Mouse (Mus musculus): ENCODE results near the gene Spdye4a.

Gene Spdye4a

GRCm38 (mm10) chr5:143226790-143227189, at the start of gene Spdye4a:
Spdye4a (minus strand) TSS chr5:143226890.
- DNase-seq = no peak

DNA sequence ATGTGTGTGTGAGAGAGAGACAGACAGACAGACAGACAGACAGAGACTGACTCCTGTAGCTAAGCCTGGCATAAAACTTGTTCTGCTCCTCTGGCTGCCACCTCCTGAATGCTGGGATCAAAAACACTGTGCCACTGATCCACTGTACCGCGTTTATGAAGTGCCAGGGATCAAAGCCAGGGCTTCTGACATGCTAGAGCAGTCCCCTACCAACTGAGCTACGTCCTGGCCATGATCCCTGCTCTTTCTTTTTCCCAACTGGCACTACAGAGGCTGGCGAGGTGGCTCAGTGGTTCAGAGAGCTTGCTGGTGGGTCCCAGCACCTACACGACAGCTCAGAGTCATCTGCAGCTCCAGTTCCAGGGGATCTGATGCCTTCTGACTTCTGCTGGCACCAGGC, 49.1 kb upstream of the Spdye4a start:
- DNase-seq = no peak

GRCm38 (mm10) chr5:143272540-143273330, 46.0 kb upstream of the Spdye4a start:
- no peak for DNase-seq

GRCm38 (mm10) chr5:143272108-143272507, 45.4 kb upstream of the Spdye4a start:
- no peak for DNase-seq

DNA sequence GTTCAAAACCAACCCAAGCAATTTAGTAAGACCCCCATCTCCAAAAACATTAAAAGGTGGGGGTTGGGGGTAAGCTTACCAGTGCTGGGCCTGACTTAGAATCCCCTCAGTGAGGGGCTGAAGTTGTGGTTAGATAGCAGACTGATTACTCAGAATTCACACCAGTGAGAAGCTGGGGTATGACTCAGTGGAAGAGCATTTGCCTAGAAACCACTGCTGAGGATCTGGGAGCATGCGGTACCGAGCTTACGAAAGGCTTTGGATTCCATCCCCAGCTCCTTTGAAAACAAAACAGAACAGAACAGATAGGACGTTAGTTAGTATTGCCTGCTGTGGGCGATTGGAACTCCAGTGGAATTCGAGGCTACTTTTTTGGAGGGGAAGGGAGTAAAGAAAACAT, 45.0 kb upstream of the Spdye4a start:
- no peak for DNase-seq

DNA sequence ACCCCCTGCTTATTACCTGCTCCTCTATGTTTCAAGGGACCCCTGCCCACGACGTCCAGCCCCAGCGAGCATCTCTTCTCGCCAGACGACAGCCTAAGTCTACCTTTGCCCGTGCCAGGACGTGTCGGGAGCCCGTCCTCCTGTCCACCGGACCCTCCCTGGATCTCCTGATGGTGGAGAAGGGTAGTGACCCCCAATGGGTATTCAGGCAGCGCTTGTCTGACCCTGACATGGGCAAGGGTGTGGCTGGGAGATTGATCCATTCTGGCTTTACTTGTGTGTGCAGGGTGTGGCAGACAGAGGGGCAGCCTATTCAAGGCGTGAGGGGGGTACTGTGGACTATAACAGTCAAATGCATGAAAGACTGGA, 43.4 kb upstream of the Spdye4a start:
- DNase-seq = no peak

DNA sequence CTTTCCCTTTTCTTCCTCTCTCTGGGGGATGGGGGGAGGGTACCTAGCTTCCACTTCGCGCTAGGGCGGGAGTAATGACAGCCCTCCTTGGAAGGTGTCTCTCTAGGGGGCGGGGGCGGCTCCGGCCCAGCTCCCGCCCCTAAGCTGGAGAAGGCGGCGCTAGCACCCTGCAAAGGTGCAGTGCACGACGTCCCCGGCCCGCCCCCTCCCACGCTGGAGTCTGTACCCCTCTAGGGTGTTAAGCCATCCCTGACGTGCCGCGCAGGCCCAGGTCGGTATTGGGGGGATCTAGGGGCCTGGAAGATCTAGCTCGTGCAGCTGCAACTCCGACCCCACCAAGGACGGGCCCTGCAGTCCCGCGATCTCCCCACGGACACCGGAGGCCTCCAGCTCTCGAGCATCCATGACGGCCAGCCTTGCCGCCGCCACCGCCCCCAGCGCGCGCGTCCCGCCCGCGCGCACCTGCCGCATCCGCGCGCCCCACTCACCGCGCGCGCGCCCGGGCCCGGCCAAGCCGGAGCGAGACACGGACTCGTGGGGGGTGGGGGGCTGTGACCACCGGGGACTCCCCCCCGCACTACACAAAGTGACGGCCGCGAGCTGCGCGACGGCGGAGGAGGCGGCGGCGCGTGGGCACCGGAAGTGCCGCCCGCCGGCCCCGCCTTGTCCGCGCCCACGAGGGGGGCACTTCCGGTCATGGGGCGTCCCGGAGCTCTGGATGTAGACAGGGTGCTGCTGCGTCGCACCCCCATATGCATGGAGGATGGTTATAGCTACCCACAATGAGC, 42.9 kb upstream of the Spdye4a start, which contains the start of gene Zfp316:
Zfp316 (minus strand) TSS at position 660 of the 788 bp plus-strand sequence.
- DNase-seq = peak; percentile 43

- no peak for DNase-seq
Measured at GRCm38 (mm10) chr5:143268985-143269362, 42.3 kb upstream of the Spdye4a start.

DNA sequence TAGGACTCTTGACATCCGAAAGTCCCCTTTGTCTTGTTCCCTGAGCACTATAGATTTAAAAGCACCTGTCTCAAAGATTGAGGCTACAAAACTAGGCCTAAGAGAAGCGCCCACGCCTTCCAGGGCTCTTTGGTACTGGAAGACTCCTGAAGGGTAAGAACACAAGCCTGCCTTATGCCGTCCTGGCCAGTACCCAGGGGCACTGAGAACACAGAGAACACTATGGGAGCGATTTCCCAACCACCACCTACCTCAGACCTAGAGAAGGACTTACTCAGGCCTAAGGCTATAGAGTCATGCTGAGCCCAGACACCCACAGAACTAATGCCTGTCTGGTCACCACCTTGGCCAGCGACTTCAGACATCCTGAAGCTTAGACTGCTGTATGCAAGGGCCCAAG, 40.1 kb upstream of the Spdye4a start:
- DNase-seq = no peak

DNA sequence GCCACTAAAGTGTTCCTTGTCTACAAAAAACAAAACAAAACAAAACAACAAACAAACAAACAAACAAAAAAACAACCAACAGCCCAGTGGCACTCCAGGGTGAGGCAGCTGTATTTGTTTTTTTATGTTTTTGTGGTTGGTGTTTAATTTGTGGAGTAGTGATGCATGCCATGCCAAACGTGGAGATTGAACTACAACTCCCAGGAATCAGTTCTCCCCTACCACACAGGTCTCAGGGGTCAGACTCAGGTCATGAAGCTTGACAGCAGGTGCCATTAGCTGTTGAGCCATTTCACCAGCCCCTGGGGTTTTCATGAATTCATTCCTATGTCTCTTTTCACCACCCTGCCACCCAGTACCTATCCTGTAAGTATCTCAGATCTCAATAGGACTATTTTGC, 38.7 kb upstream of the Spdye4a start:
- DNase-seq = no peak

GRCm38 (mm10) chr5:143264689-143265088, 38.0 kb upstream of the Spdye4a start:
- DNase-seq = no peak

GRCm38 (mm10) chr5:143261636-143262035, 34.9 kb upstream of the Spdye4a start:
- no peak for DNase-seq

GRCm38 (mm10) chr5:143255802-143256201, 29.1 kb upstream of the Spdye4a start:
- DNase-seq = no peak

GRCm38 (mm10) chr5:143255131-143255519, 28.4 kb upstream of the Spdye4a start:
- DNase-seq = no peak

- DNase-seq = no peak
Measured at GRCm38 (mm10) chr5:143254487-143255130, 27.9 kb upstream of the Spdye4a start.

GRCm38 (mm10) chr5:143253881-143254486, 27.3 kb upstream of the Spdye4a start:
- no peak for DNase-seq

DNA sequence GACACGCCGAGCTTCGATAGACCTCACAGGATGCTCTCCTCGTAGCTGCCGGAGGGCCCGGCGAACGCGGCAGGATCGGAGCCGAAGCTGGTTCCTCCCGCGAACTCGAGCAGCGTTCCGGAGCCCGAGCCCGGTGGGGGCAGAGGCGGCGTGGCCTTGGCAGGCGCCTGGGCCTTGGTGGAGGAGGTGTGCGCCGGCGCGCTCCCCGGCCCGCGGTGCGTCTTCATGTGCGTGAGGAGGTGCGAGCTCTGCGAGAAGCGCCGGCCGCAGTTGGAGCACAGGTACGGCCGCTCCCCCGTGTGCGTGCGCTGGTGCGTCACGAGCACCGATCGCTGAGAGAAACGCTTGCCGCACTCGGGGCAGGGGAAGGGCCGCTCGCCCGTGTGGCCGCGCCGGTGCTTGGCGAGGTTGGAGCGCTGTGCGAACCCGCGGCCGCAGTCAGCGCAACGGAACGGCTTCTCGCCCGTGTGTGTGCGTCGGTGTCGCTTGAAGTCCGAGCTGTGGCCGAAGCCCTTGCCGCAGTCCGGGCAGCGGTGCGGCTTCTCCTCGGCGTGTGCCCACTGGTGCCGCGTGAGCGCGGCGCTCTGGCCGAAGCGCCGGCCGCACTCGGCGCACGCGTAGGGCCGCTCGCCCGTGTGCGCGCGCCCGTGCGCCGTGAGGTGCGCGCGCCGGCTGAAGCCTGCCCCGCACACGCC, 26.6 kb upstream of the Spdye4a start:
- DNase-seq = no peak

GRCm38 (mm10) chr5:143252791-143253185, 26.1 kb upstream of the Spdye4a start:
- no peak for DNase-seq

DNA sequence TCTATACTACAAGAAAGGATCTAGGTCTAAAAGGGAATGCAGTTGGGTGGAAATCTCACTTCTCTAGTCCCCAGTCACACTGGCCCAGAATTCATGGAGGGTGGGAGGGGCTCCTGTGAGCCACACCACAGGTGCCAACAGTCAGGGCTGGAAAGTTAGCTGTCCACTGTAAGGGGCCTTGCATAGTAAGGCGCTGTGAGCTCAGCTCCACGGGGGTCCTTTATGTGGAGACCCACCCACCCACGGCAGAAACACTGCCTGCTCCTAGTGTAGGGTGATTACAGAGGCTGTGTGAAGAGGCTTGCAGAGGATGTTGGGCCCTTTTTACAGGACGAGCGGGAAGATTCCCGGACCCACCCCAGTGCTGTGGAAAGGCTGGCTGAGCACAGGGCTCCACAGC, 25.3 kb upstream of the Spdye4a start:
- DNase-seq = no peak

- DNase-seq = no peak
Measured at GRCm38 (mm10) chr5:143244926-143245325, 18.2 kb upstream of the Spdye4a start.

DNA sequence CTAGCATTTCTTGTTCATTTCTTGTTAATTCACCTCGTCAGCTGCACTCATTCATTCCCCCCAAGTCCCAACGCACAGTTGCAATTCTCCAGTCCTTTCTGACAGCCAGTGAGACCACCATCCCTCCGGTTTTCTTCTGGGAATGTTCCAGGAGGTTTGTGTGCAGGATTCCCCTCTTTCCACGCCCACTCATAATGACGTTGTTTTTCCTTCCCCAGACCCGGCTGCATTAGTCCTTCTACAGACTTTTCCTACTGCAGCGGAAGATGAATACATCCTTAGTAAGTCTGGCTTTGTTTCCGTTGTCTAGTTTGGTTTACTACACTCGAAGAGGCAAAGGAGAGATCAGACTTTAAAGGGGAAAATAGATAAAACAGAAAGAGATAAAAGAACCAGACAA, 9.3 kb upstream of the Spdye4a start:
- DNase-seq = no peak

DNA sequence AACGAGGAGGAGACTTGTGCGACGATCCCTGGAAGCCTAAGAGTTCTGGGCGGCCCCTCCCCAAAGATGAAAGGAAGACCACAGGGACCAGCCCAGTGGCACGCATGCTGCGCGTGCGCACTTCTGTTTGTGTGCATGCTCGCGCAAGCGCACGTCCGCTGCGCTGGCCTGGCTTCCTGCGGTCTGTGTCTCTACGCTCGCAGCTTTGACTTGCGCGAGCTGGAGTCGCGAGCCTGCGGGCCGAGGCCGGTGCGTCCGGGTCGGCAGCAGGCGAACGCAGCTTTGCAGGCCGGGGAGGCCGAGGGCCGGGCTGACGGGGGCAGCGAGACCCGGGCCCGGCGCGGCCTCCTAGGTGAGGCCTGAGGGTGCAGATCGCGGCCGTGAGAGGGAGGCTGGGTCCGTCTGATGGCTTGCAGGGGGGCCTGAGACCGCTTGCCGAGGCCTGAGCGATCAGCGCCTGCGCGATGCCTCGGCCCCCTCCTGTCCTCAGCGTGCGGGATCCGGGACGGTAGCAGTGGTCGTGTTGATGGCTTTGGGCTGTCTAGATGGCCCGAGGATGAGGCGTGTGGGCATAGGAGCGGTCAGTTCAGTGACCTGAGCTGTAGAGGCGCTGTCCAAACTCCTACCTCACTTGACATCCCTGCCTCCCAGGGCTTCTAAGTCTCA, 8.5 kb upstream of the Spdye4a start, which contains the start of gene Zfp12:
Zfp12 (plus strand) TSS at position 136 of the 666 bp plus-strand sequence.
- peak; percentile 92 for DNase-seq

Data from thymus, postnatal 25 days (tissue).